Mouse (Mus musculus) small intestine, adult 2 months (tissue): ENCODE measurements around the gene AC161166.1. TPM values are rescaled to one million over a fixed set of nuclear protein-coding genes. Genes with fewer than 3 reads are reported as not detected.

Source experiments
- H3K27ac ChIP-seq: fragments of 200-500 bp; 2 replicates; pipeline ENCODE4 v1.5.1; 2012; ENCODE audit warnings: low read depth, low read length, control low read depth, inconsistent platforms; ENCODE audit not compliant: insufficient read depth
- H3K27me3 ChIP-seq: fragments of 200-500 bp; 2 replicates; pipeline ENCODE4 v1.6.1; 2012; ENCODE audit warnings: mild to moderate bottlenecking, moderate library complexity, low read length, inconsistent platforms; ENCODE audit not compliant: control insufficient read depth, insufficient read depth
- H3K36me3 ChIP-seq: fragments of 200-500 bp; 2 replicates; pipeline ENCODE4 v1.6.1; 2012; ENCODE audit warnings: mild to moderate bottlenecking, low read length, control low read depth, inconsistent platforms; ENCODE audit not compliant: control insufficient read depth, insufficient read depth
- H3K4me1 ChIP-seq: fragments of 200-500 bp; 2 replicates; pipeline ENCODE4 v1.6.1; 2012; ENCODE audit warnings: low read length, inconsistent platforms, mixed read lengths; ENCODE audit not compliant: control insufficient read depth, insufficient read depth, insufficient read length
- H3K4me3 ChIP-seq: fragments of 200-500 bp; 2 replicates; pipeline ENCODE4 v1.5.1; 2012; ENCODE audit warnings: low read depth, mild to moderate bottlenecking, control low read depth, inconsistent platforms, low read length, moderate library complexity
- CTCF ChIP-seq: fragments of 200-500 bp; IDR thresholded peaks from 2 replicates; pipeline ENCODE4 v1.5.1; 2012; ENCODE audit warnings: low read depth, mild to moderate bottlenecking, control low read depth, inconsistent platforms, low read length, moderate library complexity, mixed read lengths; ENCODE audit not compliant: insufficient replicate concordance, insufficient read length; ENCODE audit errors: extremely low read depth
- WGBS: fragments of 180-500 bp; shearing (Covaris S2); methylation state at CpG from one replicate; pipeline ENCODE4 v1.1.7; 2018; 5-methylcytosine and 5-hydroxymethylcytosine counted together
- polyA plus RNA-seq: library from polyadenylated mRNA; depleted of rRNA; stranded (reverse); fragments of >200 nt; gene quantifications from 2 replicates; pipeline ENCODE4 v1.2.3, GENCODE M21; 2012; rRNA removed

AC161166.1 gene
- polyA plus RNA-seq, 1 experiment = not detected

GRCm38 (mm10) chr7:24461376-24462051 is 50.7 kb downstream of the AC161166.1 start:
- H3K27me3 ChIP-seq = peaks cover 4% of the 10 kb centered on the region; the same call in 1 of the 2 replicates
- WGBS = 15% methylated on average over 14 of the region's 14 CpGs
- H3K4me3 ChIP-seq = no peak overlapping the region
- H3K27ac ChIP-seq = peak overlapping the region; percentile 33
- no peaks in the 10 kb centered on the region for H3K36me3 ChIP-seq
- TF ChIP-seq CTCF = no peak
- peaks cover 25% of the 10 kb centered on the region for H3K4me1 ChIP-seq

Other genes with a start within 250 kb of the AC161166.1 start
- gene Zfp93, start 242.0 kb downstream of the AC161166.1 start, polyA plus RNA-seq = 0.37 and 0.55 TPM in 2 replicates
- 1.1 and 1.5 TPM in 2 replicates for gene Zfp61, start 211.2 kb downstream of the AC161166.1 start, polyA plus RNA-seq
- gene Zfp94, start 195.8 kb downstream of the AC161166.1 start, polyA plus RNA-seq = 0.84 and 1.5 TPM in 2 replicates
- 0.15 TPM in 1 of 2 replicates, not detected in the other for gene Tescl, start 178.5 kb downstream of the AC161166.1 start, polyA plus RNA-seq
- 0.06 TPM in 1 of 2 replicates, not detected in the other for gene Lypd5, start 163.3 kb downstream of the AC161166.1 start, polyA plus RNA-seq
- 61.9 and 95.5 TPM in 2 replicates for gene Kcnn4, start 142.2 kb downstream of the AC161166.1 start, polyA plus RNA-seq
- gene Smg9, start 112.8 kb downstream of the AC161166.1 start, polyA plus RNA-seq = 29.9 and 54.2 TPM in 2 replicates
- gene Irgc1, start 60.2 kb downstream of the AC161166.1 start, polyA plus RNA-seq = 0.05 and 0.37 TPM in 2 replicates
- 9.9 and 15.8 TPM in 2 replicates for gene Plaur, start 50.0 kb downstream of the AC161166.1 start, polyA plus RNA-seq
- gene Cadm4, start 30.4 kb downstream of the AC161166.1 start, polyA plus RNA-seq = 2.9 and 4.7 TPM in 2 replicates
- gene Zfp428, start 5.4 kb downstream of the AC161166.1 start, polyA plus RNA-seq = 6.4 and 15.7 TPM in 2 replicates
- gene Irgq, start 18.2 kb upstream of the AC161166.1 start, polyA plus RNA-seq = 8.5 and 12.3 TPM in 2 replicates
- 0.13 TPM in 1 of 2 replicates, not detected in the other for gene Pinlyp, start 33.7 kb upstream of the AC161166.1 start, polyA plus RNA-seq
- gene Xrcc1, start 33.8 kb upstream of the AC161166.1 start, polyA plus RNA-seq = 12.3 and 24.7 TPM in 2 replicates
- gene Ethe1, start 75.1 kb upstream of the AC161166.1 start, polyA plus RNA-seq = 44.2 and 47.3 TPM in 2 replicates
- 0.62 and 0.79 TPM in 2 replicates for gene Zfp575, start 75.2 kb upstream of the AC161166.1 start, polyA plus RNA-seq
- 2.3 and 7.5 TPM in 2 replicates for gene Phldb3, start 98.3 kb upstream of the AC161166.1 start, polyA plus RNA-seq
- gene Lypd3, start 124.1 kb upstream of the AC161166.1 start, polyA plus RNA-seq = 0.42 and 0.70 TPM in 2 replicates
- not detected in 2 replicates for gene Tex101, start 164.2 kb upstream of the AC161166.1 start, polyA plus RNA-seq
- gene BC049730, start 196.8 kb upstream of the AC161166.1 start, polyA plus RNA-seq = not detected in 2 replicates
- not detected in 2 replicates for gene Gm4763, start 214.5 kb upstream of the AC161166.1 start, polyA plus RNA-seq
- 3.3 TPM in 2 replicates for gene Cd177, start 247.9 kb upstream of the AC161166.1 start, polyA plus RNA-seq